Mouse (Mus musculus) kidney, postnatal 14 days (tissue): ENCODE measurements around the gene Stk16.
"Not testable (repeated sequence)": the region's sequence is repeated elsewhere in the genome, so short reads cannot be mapped to it uniquely, and the experiment has no call there.

Experiments used
- DNase-seq: peaks from one replicate; pipeline ENCODE4 v3.0.0; 2022; ENCODE audit warnings: mixed read lengths

Gene Stk16

DNA sequence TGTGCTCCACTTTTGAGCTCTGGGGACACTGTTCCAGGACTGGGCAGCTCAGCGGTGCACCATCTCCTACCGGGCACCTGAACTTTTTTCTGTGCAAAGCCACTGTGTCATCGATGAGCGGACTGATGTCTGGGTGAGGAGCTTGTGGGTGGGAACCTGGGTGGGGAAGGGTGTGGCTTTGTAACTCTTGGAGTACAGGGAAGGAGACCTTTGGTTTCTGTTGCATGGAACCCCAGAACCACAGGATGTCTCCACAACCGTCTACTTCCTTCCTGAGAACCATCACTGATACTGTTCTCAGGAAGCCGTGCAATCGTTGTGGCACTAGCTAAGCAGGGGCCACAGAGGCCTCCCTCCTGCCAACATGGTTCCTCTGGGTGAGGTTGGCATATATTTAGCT is 2.5 kb downstream of the Stk16 start:
- DNase-seq: no peak

DNA sequence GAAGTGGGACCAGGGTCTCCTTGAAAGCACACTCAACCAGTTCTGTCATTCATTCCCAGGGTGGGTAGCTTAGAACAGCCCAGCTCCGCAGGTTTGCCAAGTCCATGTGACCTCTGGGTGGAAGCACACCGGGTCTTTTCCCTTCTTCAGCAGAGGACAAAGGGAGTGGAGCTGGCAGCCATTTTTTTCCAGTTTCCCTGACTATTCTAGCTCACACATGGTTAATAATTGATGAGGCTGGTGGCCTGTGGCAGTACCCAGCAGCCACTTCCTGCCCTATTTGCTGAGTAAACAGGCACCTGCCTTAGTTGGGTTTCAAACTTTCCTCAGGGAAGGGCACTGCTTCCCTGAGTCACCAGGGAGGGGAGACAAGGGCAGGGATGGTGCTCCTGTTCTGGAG is 3.8 kb downstream of the Stk16 start:
- DNase-seq: peak; percentile 92

DNA sequence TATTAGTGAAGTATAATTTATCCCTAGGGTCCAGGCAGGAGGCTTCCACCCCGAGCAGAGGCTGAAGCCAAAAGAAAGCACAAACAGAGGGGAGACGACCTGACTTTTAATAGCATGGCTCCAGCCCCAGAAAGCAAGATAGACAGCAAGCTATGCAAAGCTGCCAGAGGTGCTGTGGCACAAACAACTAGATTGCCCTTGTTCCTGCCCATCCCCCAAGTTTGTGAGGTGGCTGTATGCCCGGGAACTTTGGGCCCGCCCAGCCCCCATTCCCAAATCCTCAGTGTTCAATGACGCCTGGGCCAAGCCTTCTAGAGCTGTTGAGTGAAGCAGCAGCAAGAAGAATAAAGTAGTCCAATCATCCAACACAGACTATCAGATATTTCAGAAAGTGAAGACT is 4.2 kb downstream of the Stk16 start:
- peak; percentile 78 for DNase-seq

DNA sequence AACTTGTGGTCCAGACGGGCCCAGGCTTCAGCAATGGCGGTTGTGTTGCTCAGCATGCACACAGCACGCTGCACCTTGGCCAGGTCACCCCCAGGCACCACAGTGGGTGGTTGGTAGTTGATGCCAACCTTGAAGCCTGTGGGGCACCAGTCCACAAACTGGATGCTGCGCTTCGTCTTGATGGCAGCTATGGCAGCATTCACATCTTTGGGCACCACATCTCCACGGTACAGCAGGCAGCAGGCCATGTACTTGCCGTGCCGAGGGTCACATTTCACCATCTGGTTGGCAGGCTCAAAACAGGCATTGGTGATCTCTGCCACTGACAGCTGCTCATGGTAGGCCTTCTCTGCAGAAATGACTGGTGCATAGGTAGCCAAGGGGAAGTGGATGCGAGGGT is 5.1 kb downstream of the Stk16 start:
- no peak for DNase-seq

DNA sequence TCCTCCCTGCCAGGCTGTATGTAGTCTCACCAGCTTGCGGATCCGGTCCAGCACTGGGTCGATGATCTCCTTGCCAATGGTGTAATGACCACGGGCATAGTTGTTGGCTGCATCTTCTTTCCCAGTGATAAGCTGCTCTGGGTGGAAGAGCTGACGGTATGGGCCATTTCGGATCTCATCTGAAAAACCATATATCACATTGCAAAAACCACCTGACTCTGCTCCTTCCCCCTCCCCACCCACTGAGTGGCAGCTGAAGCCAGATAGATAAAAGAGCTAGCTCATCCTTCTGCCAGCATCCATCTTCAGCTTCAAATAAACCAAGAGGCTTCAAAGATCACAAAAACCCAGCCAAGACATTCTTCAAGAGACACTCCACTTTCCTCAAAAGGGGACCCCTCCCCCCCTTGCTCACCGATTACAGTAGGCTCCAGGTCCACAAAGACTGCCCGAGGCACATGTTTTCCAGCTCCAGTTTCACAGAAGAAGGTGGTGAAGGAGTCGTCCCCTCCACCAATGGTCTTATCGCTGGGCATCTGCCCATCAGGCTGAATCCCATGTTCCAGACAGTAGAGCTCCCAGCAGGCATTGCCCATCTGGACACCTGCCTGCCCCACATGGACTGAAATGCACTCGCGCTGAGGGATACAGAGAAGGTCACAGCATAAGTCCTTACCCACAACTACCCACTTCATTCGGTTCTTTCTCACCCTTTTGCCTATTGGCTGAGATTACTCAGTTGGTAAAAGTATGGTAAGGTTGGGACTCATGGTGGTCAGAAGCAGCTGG is 6.4 kb downstream of the Stk16 start:
- DNase-seq: peak; percentile 29

DNA sequence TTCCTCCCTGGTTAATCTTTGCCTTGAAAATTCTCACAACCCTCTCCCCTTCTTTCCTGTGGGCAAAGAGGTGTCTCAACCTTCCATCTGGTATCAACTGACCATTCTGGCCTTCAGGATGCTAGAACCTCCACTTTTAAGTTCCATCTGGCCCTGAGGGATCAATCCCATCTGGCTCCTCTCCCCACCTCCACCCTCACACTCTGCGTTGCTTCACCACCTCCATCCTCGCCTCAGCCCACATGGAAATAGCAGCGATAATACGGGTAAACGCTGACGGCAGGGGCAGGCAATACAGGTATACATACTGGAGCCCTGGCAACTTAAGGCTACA is 7.2 kb downstream of the Stk16 start:
- no peak for DNase-seq

DNA sequence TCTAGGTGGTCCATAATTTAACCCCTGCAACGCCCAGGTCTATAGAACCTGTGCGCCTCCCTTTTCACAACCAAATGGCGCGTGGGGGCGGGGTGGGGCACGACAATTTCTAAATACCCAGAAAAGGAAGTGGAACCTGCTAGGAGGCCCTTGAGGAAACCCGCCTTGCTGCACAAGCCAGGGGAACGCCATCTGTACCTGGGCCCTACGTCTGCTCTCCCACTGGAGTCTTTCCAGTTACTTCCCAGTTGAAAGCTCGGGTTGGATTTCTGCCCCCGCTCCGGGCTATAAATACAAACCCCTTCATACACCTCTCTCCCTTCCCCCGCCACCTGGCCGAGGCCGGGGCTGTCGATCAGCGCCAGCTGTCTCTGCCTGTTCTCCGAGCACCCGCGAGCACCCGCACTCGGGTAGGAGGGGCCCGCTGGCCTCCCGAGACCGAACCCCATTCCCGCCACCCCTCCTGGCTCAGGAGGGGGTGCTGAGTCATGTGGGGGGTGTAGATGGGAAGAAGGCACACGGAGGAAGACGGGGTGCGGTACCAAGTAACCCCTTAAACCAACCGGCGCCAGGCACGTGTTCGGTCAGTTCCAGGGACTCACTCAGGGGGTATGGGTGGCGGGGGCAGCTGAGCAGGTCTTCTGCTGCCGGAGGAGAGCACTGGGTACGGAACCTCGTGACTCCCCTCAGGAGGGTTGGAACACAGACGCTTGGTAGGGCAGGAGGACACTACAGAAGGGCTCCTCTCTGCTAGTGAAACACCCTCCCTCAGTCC is 7.8 kb downstream of the Stk16 start:
- peak; percentile 46 for DNase-seq

DNA sequence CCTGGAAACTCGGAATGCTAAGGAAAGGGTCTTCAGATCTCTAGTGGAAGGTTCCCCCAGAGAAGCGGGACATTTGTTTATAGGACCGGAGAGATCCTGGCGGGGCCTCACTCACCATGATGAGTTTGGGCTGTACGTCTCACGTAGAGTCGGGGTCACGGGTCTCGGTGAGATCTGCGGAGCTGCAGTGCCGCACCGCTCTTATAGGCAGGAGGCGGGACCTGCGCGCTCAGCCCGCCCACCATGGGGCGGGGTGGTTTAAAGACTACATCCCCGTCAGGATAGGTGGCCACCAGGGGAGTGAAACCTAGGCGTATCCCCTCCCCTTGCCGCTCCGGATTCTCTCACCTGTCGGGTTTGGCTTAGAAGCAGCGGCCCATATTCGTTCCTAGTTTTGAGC is 8.4 kb downstream of the Stk16 start:
- peak; percentile 95 for DNase-seq

DNA sequence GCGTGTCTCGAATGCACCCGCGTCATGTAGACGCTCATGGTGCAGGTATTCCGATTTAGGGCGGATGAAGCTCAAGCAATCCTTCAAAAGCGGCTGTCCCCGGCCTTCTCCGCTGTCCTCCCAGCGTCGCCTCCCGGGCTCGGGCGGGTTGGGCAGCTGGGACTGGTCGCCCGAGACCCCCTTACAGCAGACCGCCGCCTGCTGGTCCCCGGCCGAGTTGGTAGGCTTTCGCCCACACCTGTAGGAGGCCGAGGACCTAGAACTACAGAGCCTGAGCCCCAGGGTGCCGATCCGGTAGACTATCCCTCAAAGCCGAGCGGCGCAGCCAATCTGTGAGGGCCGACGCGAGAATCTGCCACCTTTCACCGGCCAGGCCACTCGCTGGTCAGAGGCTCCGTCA is 8.9 kb downstream of the Stk16 start, which contains the start of gene Tuba4a:
Tuba4a (minus strand) TSS at position 335 of the 400 bp plus-strand sequence.
- DNase-seq: no peak

DNA sequence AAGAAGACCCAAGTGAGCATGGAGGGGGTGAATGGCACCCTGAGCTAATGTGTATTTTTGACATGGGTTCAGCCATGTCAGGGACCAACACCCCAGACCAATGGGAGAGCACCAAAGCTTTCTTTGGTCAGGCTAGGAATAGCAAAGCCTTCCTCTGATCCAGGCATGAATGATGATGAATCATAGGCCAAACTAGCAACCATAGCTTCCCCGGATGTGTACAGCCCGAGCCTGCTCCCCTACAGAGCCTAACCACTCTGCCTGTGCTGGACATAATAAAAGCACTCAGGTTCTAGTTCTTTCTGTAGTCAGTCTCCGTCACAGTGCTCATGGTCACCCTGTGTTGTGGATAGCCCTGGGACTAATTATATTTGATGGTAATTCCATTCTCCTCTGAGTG is 10.9 kb downstream of the Stk16 start:
- no peak for DNase-seq

DNA sequence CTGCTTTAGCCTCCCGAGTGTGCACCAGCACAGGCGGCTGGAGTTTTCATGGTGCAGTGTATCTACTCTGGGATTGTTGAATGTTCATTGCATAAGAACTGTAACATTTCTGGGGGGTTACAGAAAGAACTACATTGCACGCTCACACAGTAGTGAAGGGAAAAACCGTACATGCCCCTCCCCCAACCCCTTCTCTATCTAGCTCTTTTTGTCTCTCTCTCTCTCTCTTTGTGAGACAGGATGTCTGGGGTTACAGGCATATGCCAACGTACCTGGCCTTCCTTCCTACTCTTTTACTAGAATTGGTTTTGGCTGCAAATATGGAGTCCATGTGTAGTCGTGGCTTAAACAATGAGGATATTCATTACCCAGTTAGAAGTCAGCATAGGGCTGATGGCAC is 12.3 kb downstream of the Stk16 start:
- no peak for DNase-seq

DNA sequence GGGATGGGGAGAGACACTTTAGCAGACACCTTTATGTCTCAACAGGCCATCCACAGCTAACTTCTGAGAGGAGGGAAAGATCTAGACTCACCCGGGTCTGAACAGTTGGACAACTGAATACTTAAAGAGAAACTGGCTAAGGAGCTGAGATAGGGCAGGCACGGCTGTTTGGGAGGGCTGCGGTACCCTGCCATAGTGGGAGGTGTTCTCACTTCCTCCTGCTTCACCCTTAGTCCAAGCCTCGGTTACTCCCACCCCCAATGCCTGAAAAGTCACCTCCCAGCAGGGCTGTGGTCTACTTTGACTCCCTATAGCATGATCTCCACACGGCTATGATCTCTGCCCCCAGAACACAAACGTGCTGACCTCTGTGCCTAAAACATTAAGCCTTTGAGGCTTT is 12.9 kb downstream of the Stk16 start:
- no peak for DNase-seq

DNA sequence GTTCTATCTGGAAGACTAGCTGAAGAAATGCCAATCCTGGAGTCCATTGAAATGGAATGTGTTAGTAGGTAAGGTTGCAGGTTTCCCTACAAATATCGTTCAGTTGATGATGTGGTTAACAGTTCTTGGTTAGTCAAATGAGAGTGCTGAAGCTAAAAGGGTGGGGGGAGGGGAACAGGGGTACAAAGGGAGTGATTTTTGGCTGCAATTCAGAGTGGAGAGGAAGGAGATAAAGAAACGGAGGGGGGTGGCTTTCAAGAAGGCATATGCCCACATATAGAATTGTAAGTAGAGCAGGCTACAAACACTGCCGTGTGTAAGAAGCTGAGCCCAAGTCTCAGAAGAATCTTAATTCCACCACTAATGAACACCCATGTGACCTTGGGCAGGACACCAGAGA is 14.8 kb downstream of the Stk16 start:
- no peak for DNase-seq

DNA sequence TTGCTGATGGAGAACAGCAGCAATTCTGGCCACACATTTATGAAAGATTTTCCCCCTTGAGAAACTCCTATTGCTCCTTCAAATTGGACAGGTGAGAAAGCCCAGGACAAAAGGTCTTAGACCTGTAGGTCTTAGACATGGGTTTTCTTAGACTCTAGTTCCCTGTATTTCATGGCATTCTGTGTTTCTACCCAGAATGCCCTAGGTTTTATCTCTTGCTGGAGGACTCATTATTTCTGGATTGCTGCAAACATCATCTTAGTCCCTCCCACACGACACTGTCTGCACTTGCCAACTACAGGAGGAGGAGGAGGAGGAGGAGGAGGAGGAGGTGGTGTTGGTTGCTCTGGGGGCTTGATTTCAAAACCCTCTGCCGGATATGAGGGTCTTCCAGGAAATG is 15.5 kb downstream of the Stk16 start:
- DNase-seq: no peak

DNA sequence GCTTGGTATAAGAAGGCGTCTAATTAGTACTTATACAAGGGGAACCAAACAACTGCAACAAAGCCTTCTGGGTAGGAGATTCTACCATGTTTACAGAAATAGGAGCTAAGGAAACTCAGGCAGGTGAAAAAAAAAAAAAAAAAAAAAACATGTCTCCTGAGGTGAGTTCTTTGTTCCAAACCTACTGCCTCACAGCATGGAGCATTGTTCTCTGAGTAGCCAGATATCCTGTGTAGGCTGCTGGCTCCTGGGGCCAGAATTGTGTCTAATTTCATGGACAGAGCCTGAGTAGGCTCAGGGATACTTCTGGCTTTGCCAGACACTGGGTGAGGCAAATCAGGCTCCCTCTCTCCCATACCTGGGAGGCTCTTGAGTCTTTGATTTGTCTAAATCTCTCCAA is 17.0 kb downstream of the Stk16 start:
- DNase-seq: no peak

DNA sequence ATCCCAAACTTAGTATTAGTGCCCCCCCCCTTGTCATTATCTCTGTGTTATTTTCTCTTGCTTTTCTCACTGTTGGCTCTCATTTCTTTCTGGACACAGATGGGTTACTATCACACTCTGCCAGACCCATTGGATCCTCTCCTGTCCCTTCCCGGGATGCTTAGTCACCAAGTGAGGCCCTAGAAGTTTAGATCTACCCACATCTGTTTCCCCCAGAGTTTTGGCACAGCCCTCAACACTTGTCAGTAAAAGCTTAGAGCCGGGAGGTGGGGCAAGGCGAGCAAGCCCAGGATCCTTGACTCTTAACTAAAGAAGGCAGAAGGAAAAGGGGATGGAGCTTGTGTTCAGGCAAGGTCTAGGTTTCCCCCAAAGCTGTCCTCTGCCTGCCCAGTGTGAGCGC is 18.5 kb downstream of the Stk16 start:
- DNase-seq: no peak

DNA sequence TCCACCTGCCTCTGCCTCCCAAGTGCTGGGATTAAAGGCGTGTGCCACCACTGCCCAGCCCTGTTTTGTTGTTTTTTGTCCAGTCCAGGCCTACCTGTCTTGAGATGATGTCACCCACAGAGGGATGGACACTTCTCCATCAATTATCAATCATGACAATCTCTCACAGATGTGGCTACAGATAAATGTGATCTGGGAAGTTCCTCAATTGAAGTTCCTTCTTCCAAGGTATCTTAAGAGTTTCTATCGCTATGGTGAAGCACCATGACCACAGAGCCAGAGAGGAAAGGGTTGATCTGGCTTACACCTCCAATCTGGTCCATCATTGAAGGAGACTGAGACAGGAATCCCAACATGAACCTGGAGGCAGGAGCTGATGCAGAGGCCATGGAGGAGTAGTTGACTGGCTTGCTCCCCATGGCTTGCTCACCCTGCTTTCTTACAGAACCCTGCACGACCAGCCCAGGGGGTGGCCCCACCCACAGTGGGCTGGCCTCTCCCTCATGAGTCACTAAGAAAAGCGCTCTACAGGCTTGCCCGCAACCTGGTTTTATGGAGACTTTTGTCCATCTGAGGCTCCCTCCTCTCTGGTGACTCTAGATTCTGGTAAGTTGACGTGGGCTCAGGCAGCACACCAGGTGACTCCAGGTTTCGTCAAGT is 19.8 kb downstream of the Stk16 start:
- DNase-seq: no peak

DNA sequence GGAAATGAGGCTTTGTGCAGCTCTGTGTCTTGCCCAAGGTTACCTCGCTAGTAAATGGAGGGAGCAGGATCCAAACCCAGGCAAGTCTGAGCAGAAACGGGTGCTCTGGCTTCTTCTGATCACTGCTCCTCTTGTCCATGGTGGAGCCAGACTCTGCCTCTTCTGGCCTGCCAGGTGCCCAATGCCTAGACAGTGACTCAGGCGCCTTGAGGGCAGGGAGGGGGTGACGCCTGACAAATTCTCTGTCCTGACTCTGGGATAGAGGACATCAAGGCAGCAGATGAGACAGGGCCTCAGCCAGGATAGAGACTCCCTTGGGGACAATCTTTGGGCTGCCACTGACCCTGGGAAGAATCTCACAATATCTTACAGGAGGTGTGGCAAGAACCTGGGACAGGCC is 20.6 kb downstream of the Stk16 start:
- no peak for DNase-seq

DNA sequence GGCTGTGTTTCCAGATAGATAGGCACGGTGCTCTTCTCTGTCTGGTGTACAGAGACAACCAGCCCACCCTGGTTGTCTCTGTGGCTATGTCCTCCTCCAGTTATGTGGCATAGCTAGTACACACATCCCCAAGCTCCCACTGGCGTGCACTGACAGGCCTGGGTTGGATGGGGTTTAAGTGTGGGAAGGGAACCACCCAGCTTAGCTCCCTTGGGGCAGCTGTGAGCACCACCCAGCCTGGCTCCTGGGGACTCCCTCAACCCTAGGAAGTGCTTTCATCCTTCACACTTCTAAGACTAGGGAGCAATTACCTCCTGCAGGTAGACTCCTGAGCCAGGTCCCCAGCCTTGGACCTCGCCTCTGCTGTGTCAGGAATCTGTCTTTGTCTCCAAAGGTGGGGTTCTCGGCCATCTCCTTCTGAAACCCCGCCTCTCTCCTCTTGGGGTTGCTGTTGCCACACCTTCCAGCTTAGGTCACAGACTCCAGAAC is 21.1 kb downstream of the Stk16 start, which contains the start of gene A630095N17Rik:
A630095N17Rik (minus strand) TSS at position 439 of the 489 bp plus-strand sequence.
- no peak for DNase-seq

DNA sequence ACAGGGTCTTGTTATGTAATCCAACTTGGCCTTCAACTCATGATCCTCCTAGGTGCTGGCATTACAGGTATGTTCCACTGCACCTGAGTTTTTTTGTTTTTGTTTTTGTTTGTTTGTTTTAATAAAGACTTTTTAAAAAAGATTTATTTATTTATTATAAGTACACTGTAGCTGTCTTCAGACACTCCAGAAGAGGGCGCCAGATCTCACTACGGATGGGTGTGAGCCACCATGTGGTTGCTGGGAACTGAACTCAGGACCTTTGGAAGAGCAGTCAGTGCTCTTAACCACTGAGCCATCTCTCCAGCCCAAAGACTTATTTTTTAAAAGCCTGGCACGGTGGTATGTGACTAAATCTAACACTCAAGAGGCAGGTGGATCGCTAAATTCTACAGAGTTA is 21.9 kb downstream of the Stk16 start:
- DNase-seq: not testable (repeated sequence)

DNA sequence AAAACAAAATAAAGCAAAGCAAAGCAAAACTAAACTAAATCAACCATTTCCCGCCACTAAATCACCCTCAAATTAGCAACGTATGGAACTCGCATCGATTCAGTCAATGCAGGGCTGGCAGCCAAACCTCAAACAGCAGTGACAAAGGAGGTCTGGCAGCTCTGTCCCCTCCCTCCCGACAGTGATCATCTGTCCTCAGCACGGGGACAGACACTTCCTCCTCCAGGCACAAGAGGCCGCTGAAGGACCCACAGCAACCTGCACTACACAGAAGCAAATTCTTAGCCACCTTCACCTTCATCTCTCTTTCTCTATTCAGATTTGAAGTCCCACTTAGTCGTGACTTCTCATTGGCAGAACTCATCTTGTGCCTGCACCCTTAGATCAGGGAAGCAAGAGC is 24.0 kb downstream of the Stk16 start:
- peak; percentile 79 for DNase-seq

DNA sequence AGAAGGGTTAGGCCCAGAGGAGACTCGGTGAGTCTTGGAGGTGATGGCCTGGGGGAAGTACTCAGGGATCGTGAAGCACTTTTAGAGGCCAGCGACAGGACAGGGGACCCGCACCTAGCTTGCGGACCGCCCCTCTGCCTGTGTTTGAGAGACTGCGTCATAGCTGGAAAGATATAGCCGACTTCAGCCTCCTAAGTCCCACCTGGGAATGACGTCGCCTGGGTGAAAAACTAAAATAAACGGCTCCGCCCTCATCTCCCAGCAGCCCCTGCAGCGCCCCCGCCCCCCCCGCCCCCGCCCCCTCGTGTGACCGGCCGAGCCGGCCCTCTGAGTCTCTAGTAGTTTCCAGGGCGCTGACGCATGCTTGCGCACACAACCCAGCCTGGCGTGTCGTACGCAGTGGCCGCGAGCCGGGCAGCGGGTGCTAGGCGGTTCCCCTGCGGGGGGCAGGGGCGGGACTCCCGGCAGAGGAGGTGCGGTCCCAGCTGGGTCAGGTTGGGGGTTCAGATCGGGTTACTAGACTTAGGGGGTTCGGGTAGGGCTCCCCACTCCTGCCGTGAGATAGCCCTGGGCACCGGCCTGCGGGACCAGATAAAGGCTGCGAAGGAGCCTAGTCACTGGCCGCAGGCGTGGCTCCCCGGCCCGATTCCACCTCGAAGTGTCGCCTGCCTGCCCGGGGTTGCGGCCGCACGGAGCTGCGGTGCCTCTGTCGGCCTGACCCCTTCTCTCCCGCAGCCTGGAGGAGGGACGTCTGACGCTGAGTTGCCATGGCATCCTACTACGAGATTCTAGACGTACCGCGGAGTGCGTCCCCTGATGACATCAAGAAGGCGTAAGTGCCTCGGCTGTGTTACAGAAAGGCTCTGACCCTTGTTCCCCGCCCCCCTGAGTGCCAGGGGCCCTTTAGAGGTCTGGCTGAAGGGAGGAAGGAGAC is 25.7 kb downstream of the Stk16 start, which contains the start of gene Dnajb2:
Dnajb2 (plus strand) TSS at position 290 of the 934 bp plus-strand sequence.
- DNase-seq: peak; percentile 94
